Mouse (Mus musculus) A20 (cell line): ENCODE results near the gene Tchp.

Source experiments
- DNase-seq: peaks from one replicate; pipeline ENCODE4 v3.0.0-alpha.2; 2011; ENCODE audit warnings: low read depth, low spot score

The Tchp gene

GRCm38 (mm10) chr5:114696939-114697338 is 10.6 kb upstream of the Tchp start:
- DNase-seq: peak; percentile 65

GRCm38 (mm10) chr5:114698044-114698746 is 9.4 kb upstream of the Tchp start:
- DNase-seq: no peak

GRCm38 (mm10) chr5:114699015-114699414 is 8.5 kb upstream of the Tchp start:
- DNase-seq: no peak

DNA sequence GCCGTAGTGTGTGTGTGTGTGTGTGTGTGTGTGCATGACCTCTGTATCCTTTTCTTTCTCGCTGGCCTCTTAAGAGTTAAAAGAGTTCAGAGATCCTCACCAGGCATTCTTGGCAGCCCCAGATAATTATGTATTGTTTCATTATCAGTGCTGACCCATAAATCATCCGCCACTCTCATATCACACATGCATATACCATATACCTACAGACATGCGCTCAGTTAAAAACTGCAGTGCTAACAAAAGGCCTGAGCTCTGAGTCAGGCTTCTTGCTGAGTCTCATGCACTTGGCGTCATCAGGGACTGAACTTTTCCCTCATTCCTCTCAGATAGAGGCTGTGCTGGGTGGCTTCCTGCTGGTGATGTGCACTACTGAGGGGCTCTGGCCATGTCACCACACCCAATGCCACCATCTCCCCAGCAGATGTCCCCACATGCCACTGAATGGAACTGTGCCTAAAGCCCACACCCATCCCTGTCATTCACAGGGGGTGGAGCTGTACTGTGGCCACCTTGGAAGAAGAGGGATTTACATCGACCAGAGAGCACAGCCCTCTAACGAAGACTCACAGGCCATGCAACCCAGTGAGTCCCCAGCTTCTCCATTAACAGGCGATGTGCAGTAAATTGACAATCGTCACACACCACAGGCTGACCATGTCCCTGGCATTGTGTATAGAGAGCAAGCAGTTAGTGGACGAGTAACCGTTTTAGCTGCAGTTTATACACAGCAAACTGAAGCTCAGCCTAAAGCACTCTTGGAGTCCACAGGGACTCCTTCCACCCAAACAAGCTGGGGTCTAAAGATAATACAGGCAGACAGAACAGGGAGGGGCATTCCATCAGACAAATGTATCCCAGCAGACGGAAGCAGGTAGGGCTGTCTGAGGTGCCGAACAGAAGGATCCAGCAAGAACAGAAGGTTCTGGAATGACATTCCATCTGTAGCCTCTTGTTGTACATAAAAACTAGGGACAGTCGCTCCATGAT is 4.9 kb upstream of the Tchp start:
- peak; percentile 45 for DNase-seq

DNA sequence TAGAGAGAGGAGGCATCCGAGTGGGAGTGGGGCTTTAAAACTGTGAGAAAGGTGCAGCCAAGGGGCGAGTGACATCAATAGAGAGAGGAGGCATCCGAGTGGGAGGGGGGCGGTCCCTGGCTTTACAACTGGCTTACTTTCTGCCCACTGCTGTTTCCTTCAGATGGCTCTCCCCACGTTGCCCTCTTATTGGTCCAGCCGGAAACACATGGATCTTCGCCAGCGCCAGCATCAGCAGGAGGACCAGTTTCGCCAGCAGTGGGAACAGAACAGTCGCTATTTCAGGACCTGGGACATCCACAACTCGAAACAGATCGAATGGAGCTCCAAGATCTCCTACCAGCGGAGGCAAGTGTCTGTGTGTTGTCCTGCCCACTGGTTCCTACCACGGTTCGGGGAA is 931 bp downstream of the Tchp start:
- DNase-seq: no peak

DNA sequence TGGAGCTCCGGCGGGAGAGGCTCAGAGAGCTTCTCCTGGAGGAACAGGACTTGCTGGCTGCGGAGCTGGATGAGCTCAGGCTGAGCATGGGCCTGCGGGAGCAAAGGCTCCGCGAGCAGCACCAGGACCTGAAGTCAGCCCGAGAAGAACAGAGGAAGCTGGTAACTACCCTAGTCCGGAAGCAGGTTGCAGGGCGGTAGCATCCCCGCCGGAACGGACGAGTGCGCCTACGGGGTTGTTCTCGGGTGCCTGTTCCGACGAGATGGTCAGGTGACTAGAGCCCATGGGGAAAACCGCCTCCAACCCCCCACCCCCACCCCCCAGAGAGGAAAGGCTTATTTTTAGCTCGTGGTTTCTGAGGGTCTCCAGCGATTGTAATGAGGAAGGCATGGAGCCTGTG is 1.8 kb downstream of the Tchp start:
- DNase-seq: no peak

GRCm38 (mm10) chr5:114714551-114714950 is 7.0 kb downstream of the Tchp start:
- no peak for DNase-seq

- no peak for DNase-seq
Measured at GRCm38 (mm10) chr5:114717292-114717691, 9.7 kb downstream of the Tchp start.

- no peak for DNase-seq
Measured at GRCm38 (mm10) chr5:114717937-114718336, 10.4 kb downstream of the Tchp start.

- no peak for DNase-seq
Measured at GRCm38 (mm10) chr5:114718483-114718882, 10.9 kb downstream of the Tchp start.

GRCm38 (mm10) chr5:114719003-114719927 is 11.7 kb downstream of the Tchp start:
- DNase-seq: no peak

GRCm38 (mm10) chr5:114719928-114720270 is 12.3 kb downstream of the Tchp start:
- no peak for DNase-seq

- no peak for DNase-seq
Measured at GRCm38 (mm10) chr5:114720784-114721183, 13.2 kb downstream of the Tchp start.

GRCm38 (mm10) chr5:114721969-114722368 is 14.4 kb downstream of the Tchp start:
- DNase-seq: no peak

GRCm38 (mm10) chr5:114722846-114723245 is 15.3 kb downstream of the Tchp start:
- DNase-seq: peak; percentile 13

DNA sequence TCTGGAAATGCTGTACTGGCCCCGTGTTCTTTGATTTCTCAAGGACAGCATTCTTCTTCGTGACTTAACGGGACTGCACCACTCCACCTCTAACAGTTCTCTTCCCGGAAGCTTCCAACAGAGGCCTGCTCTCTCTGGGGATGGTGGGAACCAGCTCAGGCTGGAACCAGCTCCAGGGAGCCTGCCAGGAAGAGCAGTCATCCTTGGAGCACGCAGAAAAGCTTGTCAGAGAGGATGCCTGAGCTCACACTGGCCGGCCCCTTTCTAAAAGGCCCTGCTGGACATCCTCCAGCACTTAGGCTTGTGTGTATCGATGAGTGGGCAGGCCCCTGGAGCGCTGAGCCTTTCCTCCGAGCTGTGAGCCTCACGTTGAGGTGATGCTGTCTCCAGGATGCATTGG is 20.6 kb downstream of the Tchp start:
- DNase-seq: no peak

DNA sequence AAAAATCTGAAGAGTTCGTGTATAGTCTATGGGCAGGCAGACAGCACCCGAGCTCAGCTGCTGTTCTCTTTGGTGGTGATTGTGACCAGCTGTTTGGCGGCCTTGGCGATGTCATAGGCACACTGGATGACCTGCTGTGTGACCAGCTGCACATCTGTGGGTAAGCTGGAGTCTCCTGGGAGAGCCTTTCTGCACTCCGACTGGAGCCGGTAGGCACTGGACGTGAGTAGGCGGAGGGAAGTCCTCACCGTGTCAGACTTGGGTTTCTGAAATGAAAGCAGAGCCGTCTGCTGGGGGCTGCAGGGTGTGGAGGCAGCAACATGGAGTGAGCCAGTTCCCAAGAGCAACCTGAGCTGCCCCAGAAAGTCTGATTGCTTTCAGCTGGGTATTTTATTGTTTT is 22.6 kb downstream of the Tchp start:
- no peak for DNase-seq

GRCm38 (mm10) chr5:114731498-114731897 is 23.9 kb downstream of the Tchp start:
- DNase-seq: no peak

GRCm38 (mm10) chr5:114731969-114732368 is 24.4 kb downstream of the Tchp start:
- DNase-seq: no peak

DNA sequence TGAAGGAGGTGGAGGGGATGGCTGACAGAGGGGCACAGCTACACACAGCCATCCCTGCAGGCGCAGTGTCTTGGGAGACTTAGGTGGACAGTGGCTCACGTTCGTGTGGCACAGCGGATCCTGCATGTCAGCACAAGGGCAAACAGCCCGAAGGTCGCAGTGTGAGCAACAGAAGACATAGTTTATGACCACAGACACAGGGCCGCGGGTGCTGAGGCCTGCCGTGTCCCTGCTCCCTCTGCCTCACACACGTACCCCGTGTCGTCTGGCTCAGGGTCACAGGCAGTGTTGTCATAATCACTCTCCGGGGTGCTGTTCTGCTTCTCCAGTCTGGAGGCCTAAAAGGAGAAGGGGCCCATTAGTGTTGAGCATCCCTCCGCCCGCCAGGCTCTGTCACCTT is 26.0 kb downstream of the Tchp start:
- DNase-seq: no peak

- DNase-seq: no peak
Measured at GRCm38 (mm10) chr5:114737090-114737887, 29.7 kb downstream of the Tchp start.
